Mouse (Mus musculus) heart, embryonic 14.5 days (tissue): ENCODE data around the gene Gng5. TPM values are rescaled to one million over a fixed set of nuclear protein-coding genes. Genes with fewer than 3 reads are reported as not detected.

Source experiments
- ATAC-seq: fragments of 200-750 bp; cut with Nextera tagmentation; 2 replicates; pipeline ENCODE4 v1.8.0; 2017; ENCODE audit warnings: low read depth, moderate TSS enrichment; ENCODE audit not compliant: insufficient number of reproducible peaks, insufficient read depth, low FRiP score
- H3K27ac ChIP-seq, 2 experiments: fragments of 200-500 bp in 1 of 2; fragments of 300-500 bp in 1 of 2; sonication (generic) in 1 of 2; replicated peaks in 1 of 2; 2 replicates each; pipeline ENCODE4 v1.5.1; 2012 to 2014; ENCODE audit warnings: low read depth in 2 of 2, low read length in 2 of 2, control low read depth in 1 of 2, mild to moderate bottlenecking in 1 of 2, mixed read lengths in 1 of 2; ENCODE audit not compliant: control insufficient read depth in 1 of 2, insufficient read depth in 1 of 2
- H3K27me3 ChIP-seq: fragments of 300-500 bp; sonication (generic); 2 replicates; pipeline ENCODE4 v1.6.1; 2014; ENCODE audit warnings: mild to moderate bottlenecking, low read length, control low read depth; ENCODE audit not compliant: control insufficient read depth, insufficient read depth
- H3K36me3 ChIP-seq: fragments of 300-500 bp; sonication (generic); 2 replicates; pipeline ENCODE4 v1.6.1; 2014; ENCODE audit warnings: mild to moderate bottlenecking, control low read depth, low read length, mixed read lengths; ENCODE audit not compliant: control insufficient read depth, insufficient read depth
- H3K4me1 ChIP-seq, 2 experiments: fragments of 200-500 bp in 1 of 2; fragments of 300-500 bp in 1 of 2; sonication (generic) in 1 of 2; 2 replicates each; pipeline ENCODE4 v1.6.1; 2012 to 2014; ENCODE audit warnings: low read length in 2 of 2, control low read depth in 1 of 2, mixed read lengths in 1 of 2; ENCODE audit not compliant: control insufficient read depth in 2 of 2, insufficient read depth in 2 of 2
- H3K4me2 ChIP-seq: fragments of 300-500 bp; sonication (generic); 2 replicates; pipeline ENCODE4 v1.6.1; 2014; ENCODE audit warnings: mild to moderate bottlenecking, low read length
- H3K4me3 ChIP-seq, 2 experiments: fragments of 200-500 bp in 1 of 2; fragments of 300-500 bp in 1 of 2; sonication (generic) in 1 of 2; 2 replicates each; pipeline ENCODE4 v1.5.1; 2012 to 2014; ENCODE audit warnings: low read length in 2 of 2, mild to moderate bottlenecking in 2 of 2, control low read depth in 1 of 2, low read depth in 1 of 2, moderate library complexity in 1 of 2; ENCODE audit not compliant: control insufficient read depth in 1 of 2, insufficient read depth in 1 of 2
- H3K9ac ChIP-seq: fragments of 300-500 bp; sonication (generic); 2 replicates; pipeline ENCODE4 v1.6.1; 2014; ENCODE audit warnings: mild to moderate bottlenecking, low read length
- H3K9me3 ChIP-seq: fragments of 300-500 bp; sonication (generic); 2 replicates; pipeline ENCODE4 v1.6.1; 2016; ENCODE audit warnings: low read length, control low read depth; ENCODE audit not compliant: control insufficient read depth
- WGBS: fragments of 180-500 bp; shearing (Covaris S2); extraction: QIAGEN DNeasy Blood & Tissue Kit; methylation state at CpG from one replicate; pipeline ENCODE4 v1.1.7; 2014; 5-methylcytosine and 5-hydroxymethylcytosine counted together
- polyA plus RNA-seq: library from polyadenylated mRNA; unstranded; fragments of >200 nt; fragmentation: Nextera tagmentation; extraction: Ambion mirVana; gene quantifications from 2 replicates; pipeline ENCODE4 v1.2.1, GENCODE M21; 2014

The Gng5 gene
- polyA plus RNA-seq, 1 experiment from 2014 or later, result 1,593 TPM

- Histone ChIP-seq H3K36me3 (no peaks in the 10 kb centered on the region), H3K4me2 (no peak overlapping the region), H3K4me3 (no peak overlapping the region), H3K9ac (no peak overlapping the region), H3K4me1 (no peaks in the 10 kb centered on the region), H3K27me3 (no peaks in the 10 kb centered on the region), H3K9me3 (0 out of 2 replicates have a peak, but pooled peaks cover 4% of the 10 kb centered on the region), H3K27ac (no peak overlapping the region)
- ATAC-seq, result no peak
- WGBS, result 19% methylated on average over 1 of the region's 1 CpGs
Measured at GRCm38 (mm10) chr3:146543632-146544031, 44.0 kb downstream of the Gng5 start.

GRCm38 (mm10) chr3:146554816-146555215 lies 55.2 kb downstream of the Gng5 start:
- no peak overlapping the region for H3K9ac ChIP-seq
- H3K4me1 ChIP-seq, result 0 out of 4 replicates have a peak, but pooled peaks cover 0 to 2% of the 10 kb centered on the region in 2 experiments
- no peak for ATAC-seq
- no peaks in the 10 kb centered on the region for H3K9me3 ChIP-seq
- no peaks in the 10 kb centered on the region for H3K36me3 ChIP-seq
- H3K27me3 ChIP-seq, result no peaks in the 10 kb centered on the region
- no peak overlapping the region for H3K27ac ChIP-seq
- 76% methylated on average over 7 of the region's 7 CpGs for WGBS
- H3K4me2 ChIP-seq, result no peak overlapping the region
- no peak overlapping the region for H3K4me3 ChIP-seq

Other genes starting within 250 kb of the Gng5 start
- 17.1 and 19.6 TPM in 2 replicates for gene Ssx2ip, start 95.2 kb upstream of the Gng5 start, polyA plus RNA-seq
- 11.3 and 11.5 TPM in 2 replicates for gene Ctbs, start 50.0 kb upstream of the Gng5 start, polyA plus RNA-seq
- 5.5 and 6.5 TPM in 2 replicates for gene Spata1, start 54 bp upstream of the Gng5 start, polyA plus RNA-seq
- 35.0 and 38.7 TPM in 2 replicates for gene Rpf1, start 21.6 kb downstream of the Gng5 start, polyA plus RNA-seq
- not detected in 2 replicates for gene Uox, start 70.6 kb downstream of the Gng5 start, polyA plus RNA-seq
- gene Dnase2b, start 115.8 kb downstream of the Gng5 start, polyA plus RNA-seq, result not detected in 2 replicates
- gene 4930503B20Rik, start 151.5 kb downstream of the Gng5 start, polyA plus RNA-seq, result 0.13 TPM in 1 of 2 replicates, not detected in the other
- gene Samd13, start 185.8 kb downstream of the Gng5 start, polyA plus RNA-seq, result 1.8 and 3.1 TPM in 2 replicates